Mouse (Mus musculus) G1E (cell line): ENCODE results near the gene Fastkd5.

Source experiments
- CTCF ChIP-seq: IDR thresholded peaks from 2 replicates; pipeline ENCODE4 v1.5.1; 2012; ENCODE audit warnings: low read depth, low read length, inconsistent platforms, mixed read lengths
- GATA1 ChIP-seq: IDR thresholded peaks from 2 replicates; pipeline ENCODE4 v1.6.1; 2012; ENCODE audit warnings: borderline replicate concordance, low read length, inconsistent platforms, mixed read lengths
- GATA2 ChIP-seq: IDR thresholded peaks from 2 replicates; pipeline ENCODE4 v1.6.1; 2012; ENCODE audit warnings: low read depth, low read length, inconsistent platforms, borderline replicate concordance

DNA sequence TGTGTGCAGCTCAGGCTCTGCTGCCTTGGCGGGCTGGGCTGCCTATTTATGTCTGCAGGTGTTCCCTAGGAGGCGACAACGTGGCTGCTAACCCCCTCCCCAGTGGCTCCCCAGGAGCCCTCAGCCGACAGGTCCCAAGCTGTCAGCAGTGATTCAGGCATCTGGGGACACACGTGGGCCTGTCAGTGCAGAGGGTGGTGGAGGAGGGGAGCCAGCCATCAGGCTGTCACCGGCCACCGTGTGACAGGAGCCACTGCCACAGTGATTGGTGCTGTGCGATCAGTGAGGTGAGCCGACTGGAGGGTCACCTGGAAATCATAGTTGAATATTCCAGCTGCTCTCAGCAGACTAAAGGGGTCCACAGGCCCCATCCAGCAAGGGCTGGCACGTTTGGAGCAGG is 47.3 kb downstream of the Fastkd5 start, which contains the start of gene Avp:
- TF ChIP-seq CTCF: no peak
- no peak for TF ChIP-seq GATA2
- no peak for TF ChIP-seq GATA1
